Mouse (Mus musculus) embryonic facial prominence, embryonic 13.5 days (tissue): Measurements from ENCODE around the gene Olfr231. TPM values are rescaled to one million over a fixed set of nuclear protein-coding genes. Genes with fewer than 3 reads are reported as not detected.

Experiments used
- ATAC-seq: fragments of 200-750 bp; cut with Nextera tagmentation; 2 replicates; pipeline ENCODE4 v1.8.0; 2017; ENCODE audit warnings: low read depth; ENCODE audit not compliant: insufficient number of reproducible peaks, insufficient read depth, low FRiP score, low TSS enrichment
- H3K27ac ChIP-seq: fragments of 300-500 bp; sonication (generic); 2 replicates; pipeline ENCODE4 v1.5.1; 2015; ENCODE audit warnings: moderate library complexity, mild to moderate bottlenecking, inconsistent platforms
- H3K27me3 ChIP-seq: fragments of 300-500 bp; sonication (generic); 2 replicates; pipeline ENCODE4 v1.6.1; 2015; ENCODE audit warnings: mild to moderate bottlenecking, inconsistent platforms
- H3K36me3 ChIP-seq: fragments of 300-500 bp; sonication (generic); 2 replicates; pipeline ENCODE4 v1.6.1; 2015; ENCODE audit warnings: mild to moderate bottlenecking, inconsistent platforms
- H3K4me1 ChIP-seq: fragments of 300-500 bp; sonication (generic); 2 replicates; pipeline ENCODE4 v1.6.1; 2015; ENCODE audit warnings: inconsistent platforms
- H3K4me2 ChIP-seq: fragments of 300-500 bp; sonication (generic); 2 replicates; pipeline ENCODE4 v1.6.1; 2015; ENCODE audit warnings: moderate library complexity, mild to moderate bottlenecking, inconsistent platforms
- H3K4me3 ChIP-seq: fragments of 300-500 bp; sonication (generic); 2 replicates; pipeline ENCODE4 v1.5.1; 2015; ENCODE audit warnings: mild to moderate bottlenecking, inconsistent platforms
- H3K9ac ChIP-seq: fragments of 300-500 bp; sonication (generic); 2 replicates; pipeline ENCODE4 v1.6.1; 2015; ENCODE audit warnings: mild to moderate bottlenecking, inconsistent platforms
- H3K9me3 ChIP-seq: fragments of 300-500 bp; sonication (generic); 2 replicates; pipeline ENCODE4 v1.6.1; 2016; ENCODE audit warnings: inconsistent platforms
- WGBS: fragments of 180-500 bp; shearing (Covaris S2); methylation state at CpG from one replicate; pipeline ENCODE4 v1.1.7; 2015; ENCODE audit warnings: mixed read lengths; 5-methylcytosine and 5-hydroxymethylcytosine counted together
- polyA plus RNA-seq: library from polyadenylated mRNA; unstranded; fragments of >200 nt; fragmentation: Nextera tagmentation; extraction: Ambion mirVana; gene quantifications from 2 replicates; pipeline ENCODE4 v1.2.1, GENCODE M21; 2015

Gene Olfr231
- polyA plus RNA-seq = 0.37 and 0.85 TPM in 2 replicates

DNA sequence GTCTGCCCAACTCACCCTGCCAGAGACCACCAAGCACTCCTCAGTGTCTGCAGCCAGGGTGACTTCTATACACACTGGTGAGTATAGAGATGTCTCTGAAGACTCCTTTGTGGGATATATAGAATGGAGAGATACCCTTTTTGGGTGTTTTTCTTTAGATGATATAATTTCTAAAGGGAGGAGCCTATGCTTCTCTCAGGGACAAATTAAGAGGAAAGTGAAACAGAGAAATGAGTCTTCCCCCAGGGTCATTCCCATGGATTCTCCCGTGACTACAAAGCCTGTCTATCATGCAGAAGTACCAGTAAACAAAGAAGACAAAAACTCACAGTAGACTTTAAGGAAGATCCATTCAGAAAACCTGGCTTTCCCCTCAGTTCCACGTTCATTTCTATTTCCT, at the start of gene Olfr231:
Olfr231 (minus strand) TSS at position 101 of the 400 bp plus-strand sequence.
- Histone ChIP-seq H3K27ac (no peak within 1 kb of the TSS), H3K4me2 (no peak within 1 kb of the TSS), H3K9me3 (no peaks in the 10 kb centered on the region), H3K4me1 (no peaks in the 10 kb centered on the region), H3K27me3 (no peaks in the 10 kb centered on the region), H3K9ac (no peak within 1 kb of the TSS), H3K36me3 (no peaks in the 10 kb centered on the region), H3K4me3 (no peak within 1 kb of the TSS)
- no peak for ATAC-seq
- 45% methylated on average over 2 of the region's 2 CpGs for WGBS

GRCm38 (mm10) chr1:174169024-174169423, 48.1 kb upstream of the Olfr231 start:
- no peaks in the 10 kb centered on the region for H3K9me3 ChIP-seq
- ATAC-seq = no peak
- no peak overlapping the region for H3K4me2 ChIP-seq
- no peaks in the 10 kb centered on the region for H3K4me1 ChIP-seq
- no peak overlapping the region for H3K27ac ChIP-seq
- H3K36me3 ChIP-seq = no peaks in the 10 kb centered on the region
- H3K9ac ChIP-seq = no peak overlapping the region
- no peaks in the 10 kb centered on the region for H3K27me3 ChIP-seq
- H3K4me3 ChIP-seq = no peak overlapping the region

DNA sequence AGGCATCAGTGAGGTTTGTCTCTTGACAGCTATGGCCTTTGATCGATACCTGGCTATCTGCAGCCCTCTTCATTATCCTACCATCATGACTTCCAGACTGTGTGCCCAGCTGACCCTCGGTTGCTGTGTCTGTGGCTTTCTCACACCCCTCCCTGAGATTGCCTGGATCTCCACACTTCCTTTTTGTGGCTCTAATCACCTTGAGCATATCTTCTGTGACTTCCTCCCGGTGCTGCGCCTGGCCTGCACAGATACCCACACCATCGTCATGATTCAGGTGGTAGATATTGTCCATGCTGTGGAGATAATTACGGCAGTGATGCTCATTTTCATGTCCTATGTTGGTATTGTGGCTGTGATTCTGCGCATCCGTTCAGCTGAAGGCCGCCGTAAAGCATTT, 38.1 kb upstream of the Olfr231 start:
- Histone ChIP-seq H3K4me3 (no peak overlapping the region), H3K36me3 (no peaks in the 10 kb centered on the region), H3K4me2 (no peak overlapping the region), H3K9ac (no peak overlapping the region), H3K27ac (no peak overlapping the region), H3K9me3 (no peaks in the 10 kb centered on the region), H3K4me1 (no peaks in the 10 kb centered on the region), H3K27me3 (no peaks in the 10 kb centered on the region)
- no peak for ATAC-seq
- 88% methylated on average over 10 of the region's 10 CpGs for WGBS

- H3K4me2 ChIP-seq = no peak overlapping the region
- no peak overlapping the region for H3K4me3 ChIP-seq
- H3K4me1 ChIP-seq = no peaks in the 10 kb centered on the region
- no peak overlapping the region for H3K27ac ChIP-seq
- no peaks in the 10 kb centered on the region for H3K36me3 ChIP-seq
- H3K27me3 ChIP-seq = no peaks in the 10 kb centered on the region
- ATAC-seq = no peak
- H3K9me3 ChIP-seq = no peaks in the 10 kb centered on the region
- H3K9ac ChIP-seq = no peak overlapping the region
- 91% methylated on average over 1 of the region's 1 CpGs for WGBS
Observed at GRCm38 (mm10) chr1:174158512-174158911, 37.5 kb upstream of the Olfr231 start.

DNA sequence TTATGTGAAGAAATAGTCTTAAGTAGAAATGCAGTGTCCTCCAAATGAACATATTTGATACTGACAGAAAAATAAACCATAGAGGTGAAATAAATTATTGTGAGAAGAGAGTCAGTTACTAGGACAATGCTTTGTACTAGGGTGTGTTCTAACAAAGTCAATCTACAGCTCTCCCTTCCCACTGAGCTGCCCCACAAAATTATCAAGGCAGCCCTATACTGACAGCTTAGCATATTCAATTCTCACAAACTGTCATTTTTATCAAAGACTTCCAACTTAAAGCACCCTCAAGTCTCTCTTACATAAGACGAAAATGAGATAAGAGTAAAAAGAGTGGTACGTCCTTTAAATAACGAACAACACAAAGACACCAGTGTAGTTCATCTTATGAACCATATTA, 36.7 kb upstream of the Olfr231 start:
- no peaks in the 10 kb centered on the region for H3K27me3 ChIP-seq
- no peak overlapping the region for H3K4me3 ChIP-seq
- no peaks in the 10 kb centered on the region for H3K9me3 ChIP-seq
- H3K27ac ChIP-seq = no peak overlapping the region
- no peaks in the 10 kb centered on the region for H3K4me1 ChIP-seq
- 92% methylated on average over 3 of the region's 3 CpGs for WGBS
- H3K36me3 ChIP-seq = no peaks in the 10 kb centered on the region
- H3K4me2 ChIP-seq = no peak overlapping the region
- ATAC-seq = no peak
- H3K9ac ChIP-seq = no peak overlapping the region

DNA sequence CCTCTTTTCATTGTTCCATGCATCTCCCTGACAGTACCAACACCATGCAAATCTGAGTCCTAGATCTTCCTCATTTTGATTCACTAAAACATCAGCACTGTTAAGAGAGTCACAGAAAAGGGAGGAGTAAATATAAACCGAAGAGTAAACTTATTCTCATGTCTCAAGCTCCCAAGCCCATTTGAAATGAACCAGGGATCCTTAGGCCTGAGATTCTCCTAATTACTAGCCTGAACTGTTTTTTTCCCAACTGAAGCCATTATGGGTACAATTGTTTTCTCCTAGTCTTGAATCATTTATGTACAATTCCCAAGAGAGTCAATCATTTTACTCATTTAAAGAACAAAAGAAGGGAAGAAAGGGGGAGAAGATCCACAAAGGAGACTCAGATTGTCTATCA, 34.4 kb upstream of the Olfr231 start, which contains the start of gene Olfr420:
Olfr420 (plus strand) TSS at position 301 of the 400 bp plus-strand sequence.
- no peaks in the 10 kb centered on the region for H3K4me1 ChIP-seq
- H3K4me2 ChIP-seq = no peak within 1 kb of the TSS
- H3K27ac ChIP-seq = no peak within 1 kb of the TSS
- WGBS = 79% methylated on average over 1 of the region's 1 CpGs
- H3K27me3 ChIP-seq = no peaks in the 10 kb centered on the region
- no peak for ATAC-seq
- H3K9ac ChIP-seq = no peak within 1 kb of the TSS
- H3K36me3 ChIP-seq = no peaks in the 10 kb centered on the region
- H3K4me3 ChIP-seq = no peak within 1 kb of the TSS
- H3K9me3 ChIP-seq = no peaks in the 10 kb centered on the region

- Histone ChIP-seq H3K36me3 (no peaks in the 10 kb centered on the region), H3K27ac (no peak overlapping the region), H3K4me2 (no peak overlapping the region), H3K9ac (no peak overlapping the region), H3K4me1 (no peaks in the 10 kb centered on the region), H3K4me3 (no peak overlapping the region), H3K27me3 (no peaks in the 10 kb centered on the region), H3K9me3 (no peaks in the 10 kb centered on the region)
- WGBS = 79% methylated on average over 2 of the region's 2 CpGs
- no peak for ATAC-seq
Observed at GRCm38 (mm10) chr1:174149289-174149688, 28.3 kb upstream of the Olfr231 start.

DNA sequence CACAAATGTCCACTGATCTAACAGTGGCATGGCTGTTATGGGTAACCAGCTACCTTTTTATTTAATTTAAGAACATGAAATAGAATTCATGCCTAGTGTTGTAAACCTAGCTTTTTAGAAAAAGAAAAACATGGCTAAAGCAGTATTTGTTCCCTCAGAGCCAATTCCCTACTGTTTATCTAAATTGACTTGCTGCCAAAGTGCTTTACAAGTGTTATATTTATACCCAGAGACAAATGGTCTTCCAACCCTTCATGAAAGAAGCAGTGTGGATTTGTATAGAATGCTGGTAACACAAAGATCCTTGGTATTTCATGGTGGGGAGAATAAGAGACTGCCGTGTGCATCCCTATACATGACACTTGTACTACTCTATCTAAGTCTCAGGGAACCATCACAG, 25.7 kb upstream of the Olfr231 start:
- ATAC-seq = no peak
- H3K27ac ChIP-seq = no peak overlapping the region
- no peaks in the 10 kb centered on the region for H3K4me1 ChIP-seq
- 94% methylated on average over 1 of the region's 1 CpGs for WGBS
- no peaks in the 10 kb centered on the region for H3K9me3 ChIP-seq
- no peak overlapping the region for H3K4me2 ChIP-seq
- no peak overlapping the region for H3K4me3 ChIP-seq
- H3K36me3 ChIP-seq = no peaks in the 10 kb centered on the region
- H3K27me3 ChIP-seq = no peaks in the 10 kb centered on the region
- no peak overlapping the region for H3K9ac ChIP-seq

- H3K9me3 ChIP-seq = no peaks in the 10 kb centered on the region
- no peak for ATAC-seq
- no peak overlapping the region for H3K4me2 ChIP-seq
- H3K9ac ChIP-seq = no peak overlapping the region
- no peak overlapping the region for H3K4me3 ChIP-seq
- H3K27me3 ChIP-seq = no peaks in the 10 kb centered on the region
- no peaks in the 10 kb centered on the region for H3K36me3 ChIP-seq
- no peaks in the 10 kb centered on the region for H3K4me1 ChIP-seq
- WGBS = 83% methylated on average over 2 of the region's 2 CpGs
- H3K27ac ChIP-seq = no peak overlapping the region
Observed at GRCm38 (mm10) chr1:174141384-174141783, 20.4 kb upstream of the Olfr231 start.

DNA sequence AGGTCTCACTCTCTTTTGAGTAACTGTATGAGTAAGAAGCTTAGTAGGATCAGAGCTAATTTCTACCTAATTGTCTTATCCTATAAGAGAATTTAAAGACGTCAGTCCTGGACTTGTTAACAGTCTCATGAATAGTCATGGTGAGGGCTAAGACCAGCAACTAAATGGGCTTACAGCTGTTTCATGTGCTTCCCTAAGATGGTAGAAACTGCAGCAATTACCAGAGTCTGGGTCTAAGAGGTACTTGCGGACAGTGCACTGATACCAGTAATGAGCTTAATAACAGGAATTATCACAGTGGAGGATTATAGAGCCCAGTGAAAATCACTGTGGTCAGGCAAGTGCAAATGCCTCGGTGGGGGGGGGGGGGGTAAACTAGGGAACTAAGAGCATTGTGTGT, 11.0 kb upstream of the Olfr231 start:
- Histone ChIP-seq H3K4me2 (no peak overlapping the region), H3K4me3 (no peak overlapping the region), H3K4me1 (no peaks in the 10 kb centered on the region), H3K27ac (no peak overlapping the region), H3K36me3 (no peaks in the 10 kb centered on the region), H3K27me3 (no peaks in the 10 kb centered on the region), H3K9ac (no peak overlapping the region), H3K9me3 (no peaks in the 10 kb centered on the region)
- WGBS = 54% methylated on average over 3 of the region's 3 CpGs
- ATAC-seq = no peak

DNA sequence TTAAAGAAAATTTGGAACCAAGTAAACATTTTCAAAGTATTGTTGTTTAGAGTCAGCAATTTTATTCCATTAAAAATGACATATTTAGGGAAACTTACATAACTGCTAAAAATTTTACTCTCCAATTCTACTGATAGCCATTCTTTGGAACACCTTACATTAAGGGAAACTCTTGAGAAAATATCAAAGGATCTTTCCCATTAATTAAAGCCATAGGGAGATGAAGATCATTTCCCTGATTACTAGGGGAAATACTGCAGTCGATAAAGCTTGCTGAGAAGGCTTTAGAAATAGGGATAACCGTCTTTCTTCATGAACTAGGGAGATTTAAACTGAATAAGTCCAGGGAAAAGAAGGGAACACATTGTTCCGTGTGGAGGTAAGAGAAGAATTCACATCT, 10.3 kb upstream of the Olfr231 start, which contains the start of gene Olfr424:
Olfr424 (plus strand) TSS at position 301 of the 400 bp plus-strand sequence.
- Histone ChIP-seq H3K9me3 (no peaks in the 10 kb centered on the region), H3K27me3 (no peaks in the 10 kb centered on the region), H3K36me3 (no peaks in the 10 kb centered on the region), H3K4me2 (no peak within 1 kb of the TSS), H3K9ac (no peak within 1 kb of the TSS), H3K27ac (no peak within 1 kb of the TSS), H3K4me3 (no peak within 1 kb of the TSS), H3K4me1 (no peaks in the 10 kb centered on the region)
- no peak for ATAC-seq
- WGBS = 68% methylated on average over 3 of the region's 3 CpGs

- H3K36me3 ChIP-seq = no peaks in the 10 kb centered on the region
- no peak overlapping the region for H3K27ac ChIP-seq
- 55% methylated on average over 2 of the region's 2 CpGs for WGBS
- no peak overlapping the region for H3K9ac ChIP-seq
- H3K27me3 ChIP-seq = no peaks in the 10 kb centered on the region
- no peaks in the 10 kb centered on the region for H3K4me1 ChIP-seq
- no peaks in the 10 kb centered on the region for H3K9me3 ChIP-seq
- no peak for ATAC-seq
- H3K4me2 ChIP-seq = no peak overlapping the region
- H3K4me3 ChIP-seq = no peak overlapping the region
Observed at GRCm38 (mm10) chr1:174103735-174104134, 17.2 kb downstream of the Olfr231 start.

- WGBS = 81% methylated on average over 1 of the region's 1 CpGs
- ATAC-seq = no peak
- no peaks in the 10 kb centered on the region for H3K4me1 ChIP-seq
- no peak within 1 kb of the TSS for H3K9ac ChIP-seq
- no peak within 1 kb of the TSS for H3K4me3 ChIP-seq
- H3K27me3 ChIP-seq = no peaks in the 10 kb centered on the region
- H3K4me2 ChIP-seq = no peak within 1 kb of the TSS
- H3K9me3 ChIP-seq = no peaks in the 10 kb centered on the region
- H3K36me3 ChIP-seq = no peaks in the 10 kb centered on the region
- H3K27ac ChIP-seq = no peak within 1 kb of the TSS
Observed at GRCm38 (mm10) chr1:174096591-174096990, 24.4 kb downstream of the Olfr231 start, which contains the start of gene Olfr427. Olfr427 (plus strand) TSS chr1:174096891.
